Mouse (Mus musculus) olfactory bulb, adult 2 months (tissue): ENCODE measurements around the gene Gabbr2.

Experiments used
- CTCF ChIP-seq: fragments of 200-500 bp; IDR thresholded peaks from 2 replicates; pipeline ENCODE4 v1.5.1; 2012; ENCODE audit warnings: low read depth, mild to moderate bottlenecking, low read length, moderate library complexity; ENCODE audit not compliant: insufficient read depth
- POLR2A ChIP-seq: fragments of 200-500 bp; IDR thresholded peaks from 2 replicates; pipeline ENCODE4 v1.6.1; 2012; ENCODE audit warnings: mild to moderate bottlenecking, low read depth, low read length, moderate library complexity; ENCODE audit not compliant: insufficient read depth

DNA sequence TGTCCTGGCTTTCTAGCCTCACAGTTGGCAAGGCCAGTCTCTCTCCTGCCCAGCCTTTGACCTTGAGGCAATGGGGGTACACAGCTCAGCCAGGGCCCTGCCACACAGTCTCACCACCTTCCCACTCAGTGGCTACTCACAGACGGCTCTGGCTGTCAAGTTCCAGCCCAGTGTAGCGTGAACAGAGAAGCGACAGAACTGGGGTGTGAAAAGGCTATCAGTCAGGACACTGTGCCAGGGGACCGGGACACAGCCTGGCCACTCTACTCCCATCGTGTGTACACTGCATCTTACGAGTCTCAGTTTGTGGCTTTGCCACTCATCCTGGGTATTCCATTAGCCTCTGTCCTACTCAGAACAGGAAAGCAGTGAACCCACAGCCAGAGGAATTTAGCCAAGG lies 295.2 kb downstream of the Gabbr2 start:
- no peak for TF ChIP-seq POLR2A
- no peak for TF ChIP-seq CTCF
